Mouse (Mus musculus) cerebellum, adult 8-10 months (tissue): ENCODE data around the gene Syvn1.

Source experiments
- DNase-seq: peaks from one replicate; pipeline ENCODE4 v3.0.0; 2022

Syvn1 gene

GRCm38 (mm10) chr19:6070571-6071250 is 24.3 kb downstream of the Syvn1 start:
- DNase-seq = no peak

GRCm38 (mm10) chr19:6071261-6071660 is 24.9 kb downstream of the Syvn1 start:
- DNase-seq = peak; percentile 9

GRCm38 (mm10) chr19:6073889-6074288 is 27.5 kb downstream of the Syvn1 start:
- DNase-seq = no peak

- DNase-seq = peak; percentile 84
These were observed 30.4 kb downstream of the Syvn1 start, which contains the start of gene Vps51 for GRCm38 (mm10) chr19:6076564-6077393. Vps51 (minus strand) TSS chr19:6077231.

GRCm38 (mm10) chr19:6079983-6080480 is 33.7 kb downstream of the Syvn1 start, which contains the start of gene Tmem262:
Tmem262 (plus strand) TSS chr19:6080033.
- DNase-seq = no peak

- DNase-seq = no peak
These were observed 35.8 kb downstream of the Syvn1 start, which contains the start of gene Gm28374 for GRCm38 (mm10) chr19:6082156-6082555. Gm28374 (minus strand) TSS chr19:6082256.

- peak; percentile 96 for DNase-seq
These were observed 38.3 kb downstream of the Syvn1 start, which contains the start of the genes Zfpl1 and Cdca5 for GRCm38 (mm10) chr19:6084478-6085248. Zfpl1 (minus strand) TSS chr19:6084956. Cdca5 (plus strand) TSS chr19:6084983.

GRCm38 (mm10) chr19:6085417-6085879 is 39.1 kb downstream of the Syvn1 start:
- no peak for DNase-seq

- DNase-seq = no peak
These were observed 42.5 kb downstream of the Syvn1 start for GRCm38 (mm10) chr19:6088841-6089240.

GRCm38 (mm10) chr19:6094119-6094518 is 47.7 kb downstream of the Syvn1 start, which contains the start of gene AC131692.1:
AC131692.1 (plus strand) TSS chr19:6094419.
- no peak for DNase-seq

- DNase-seq = no peak
These were observed 51.5 kb downstream of the Syvn1 start for GRCm38 (mm10) chr19:6097847-6098246.

GRCm38 (mm10) chr19:6101186-6101585 is 54.8 kb downstream of the Syvn1 start:
- DNase-seq = no peak

GRCm38 (mm10) chr19:6102169-6102853 is 55.9 kb downstream of the Syvn1 start:
- no peak for DNase-seq
